Mouse (Mus musculus) right cerebral cortex, adult 2 months (tissue): Measurements from ENCODE around the gene Pde4d.
"Not testable (repeated sequence)": the region's sequence is repeated elsewhere in the genome, so short reads cannot be mapped to it uniquely, and the experiment has no call there.

ENCODE experiments used
- DNase-seq, 2 experiments: peaks; one replicate each; pipeline ENCODE4 v3.0.0; 2021 to 2022; ENCODE audit warnings: low spot score in 2 of 2

The Pde4d gene

DNA sequence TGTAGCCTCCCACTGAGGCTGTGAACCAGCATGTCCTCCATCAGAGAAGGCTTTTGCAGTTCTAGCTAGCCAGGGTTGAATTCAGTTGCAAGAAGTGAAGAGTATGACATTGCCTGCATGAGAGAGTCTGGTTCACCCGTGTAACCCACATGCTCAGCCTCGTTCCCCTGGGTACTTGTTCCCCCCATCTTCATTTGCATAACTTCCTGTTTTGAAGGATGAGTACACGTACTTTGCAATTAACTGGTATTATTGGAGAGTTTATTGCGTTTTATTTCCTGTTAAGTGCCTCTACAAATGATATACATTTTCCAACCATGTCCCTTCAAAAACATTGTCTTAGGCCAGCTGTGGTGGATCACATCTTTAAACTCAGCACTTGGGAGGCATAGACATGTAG lies 237.1 kb downstream of the Pde4d start:
- DNase-seq = no peak

DNA sequence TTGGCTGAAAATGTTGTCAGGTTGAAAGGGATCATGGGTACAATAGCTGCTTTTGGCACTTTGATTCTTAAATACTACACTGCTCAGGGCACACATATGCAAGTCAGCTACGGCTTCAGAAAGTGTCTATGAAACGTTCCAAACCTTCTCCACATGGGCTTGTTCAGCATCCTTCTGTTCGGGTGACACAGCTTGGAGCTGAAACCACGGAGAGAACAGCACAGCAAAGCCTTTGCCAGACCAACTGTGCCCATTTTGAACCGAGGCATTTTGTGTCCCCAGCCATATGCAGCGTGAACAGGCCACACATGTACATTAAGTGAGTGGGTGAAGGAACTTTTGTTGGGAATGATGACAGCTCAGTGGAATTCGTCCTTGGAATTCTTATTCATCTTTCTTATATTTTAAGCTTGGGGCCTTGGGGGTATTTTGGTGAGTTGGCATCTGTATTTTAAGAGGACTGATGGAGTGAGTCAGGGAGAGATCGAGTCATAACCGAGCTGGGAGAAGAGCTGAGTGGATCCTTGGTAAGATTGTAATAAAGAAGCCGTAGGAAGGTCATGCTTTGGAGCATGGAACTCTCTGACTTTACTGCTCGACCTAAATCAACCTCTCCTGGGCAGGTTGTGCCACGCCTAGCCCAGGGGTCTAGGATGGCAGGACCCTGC lies 243.3 kb downstream of the Pde4d start:
- peak; percentile 16 to 19 for DNase-seq

DNA sequence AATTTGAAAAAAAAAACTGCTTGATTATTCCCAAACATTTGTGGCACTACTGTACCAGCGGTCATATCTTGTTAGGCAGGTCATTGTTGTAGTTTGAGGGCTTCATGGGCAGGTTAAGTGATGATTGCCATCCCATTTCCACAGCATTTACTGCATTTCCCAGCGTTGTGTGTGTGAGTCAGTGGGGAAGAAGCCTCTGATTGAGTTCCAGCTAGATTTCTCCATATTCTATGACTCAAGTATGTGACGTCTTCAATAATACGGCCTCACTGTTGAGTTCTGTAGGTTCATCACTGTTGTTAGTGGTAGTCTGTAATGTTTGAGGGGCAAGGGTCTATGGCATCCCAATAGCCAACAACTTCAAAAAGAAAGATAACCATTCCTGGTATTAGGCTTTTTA lies 255.7 kb downstream of the Pde4d start:
- DNase-seq = no peak

DNA sequence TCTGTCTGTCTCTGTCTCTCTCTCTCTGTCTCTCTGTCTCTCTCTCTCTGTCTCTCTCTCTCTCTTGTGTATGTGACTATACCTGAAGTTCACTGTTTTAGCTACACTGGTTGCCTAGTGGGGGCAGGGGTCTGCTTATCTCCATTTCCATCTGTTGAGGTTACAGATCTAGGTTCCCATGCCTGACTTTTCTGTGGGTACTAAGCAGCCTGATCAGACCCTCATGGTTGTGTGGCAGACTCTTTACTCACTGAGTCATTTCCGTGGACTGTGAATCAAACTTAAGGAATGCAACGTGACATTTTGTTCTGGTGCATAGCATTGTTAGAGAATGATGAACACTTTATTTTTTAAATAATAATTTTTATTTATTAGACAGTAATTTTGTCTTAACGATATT lies 264.3 kb downstream of the Pde4d start:
- DNase-seq = no peak

DNA sequence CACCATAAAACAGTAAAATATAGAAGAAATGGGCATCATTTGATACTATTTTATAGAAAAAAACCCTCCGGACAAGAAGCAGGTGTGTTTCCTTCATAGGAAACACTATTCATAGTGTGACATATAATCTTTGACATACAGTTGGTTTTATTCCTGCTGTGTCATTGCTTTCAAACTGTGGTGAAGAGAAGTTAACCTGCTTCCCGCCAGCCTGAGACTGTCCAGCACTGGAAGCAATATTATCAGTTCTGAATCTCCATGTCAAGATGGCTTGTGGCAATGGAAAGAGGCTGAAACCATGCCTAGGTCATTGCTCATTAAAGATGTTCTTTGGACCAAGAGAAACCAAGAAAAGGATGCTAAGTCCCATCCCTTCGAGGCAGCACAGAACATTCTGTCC lies 265.3 kb downstream of the Pde4d start:
- no peak for DNase-seq

DNA sequence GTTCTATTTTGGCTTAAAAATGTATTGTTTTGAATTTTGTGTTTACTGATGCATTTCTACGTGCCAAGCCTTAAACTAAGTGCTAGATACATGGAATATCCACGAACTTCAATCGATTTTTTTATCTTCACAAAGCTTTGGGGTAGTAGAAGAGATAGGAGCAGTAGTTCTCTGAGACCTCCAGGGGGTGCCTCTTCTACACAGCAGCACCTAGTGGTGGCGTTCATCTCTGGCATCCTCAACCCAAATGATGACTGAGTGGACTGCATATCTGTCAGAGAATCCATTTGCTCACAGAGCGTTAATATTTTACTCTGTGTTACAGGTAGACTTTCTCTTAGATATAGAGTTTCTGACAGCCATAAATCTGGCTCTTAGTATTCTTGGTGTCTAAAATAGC lies 272.5 kb downstream of the Pde4d start:
- no peak for DNase-seq

DNA sequence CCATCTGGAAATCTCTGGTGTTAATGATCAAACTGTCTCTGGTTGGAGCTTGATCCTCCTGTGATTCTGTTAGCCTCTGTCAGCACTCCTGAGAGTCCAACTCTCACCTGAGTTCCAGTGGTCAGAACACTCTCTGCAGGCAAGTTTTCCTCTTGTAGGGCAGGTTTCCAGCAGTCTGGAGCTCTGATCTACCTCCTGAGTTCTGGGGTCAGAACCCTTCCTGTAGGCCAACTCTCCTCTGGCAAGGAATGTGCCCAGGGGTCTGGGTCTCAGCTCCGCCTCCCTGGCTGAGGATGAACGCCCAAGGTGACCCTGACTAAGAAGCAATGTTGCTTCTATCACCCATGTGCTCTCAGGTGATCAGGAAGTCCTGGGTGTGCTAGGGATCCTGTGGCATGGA lies 284.6 kb downstream of the Pde4d start:
- not testable (repeated sequence) for DNase-seq

DNA sequence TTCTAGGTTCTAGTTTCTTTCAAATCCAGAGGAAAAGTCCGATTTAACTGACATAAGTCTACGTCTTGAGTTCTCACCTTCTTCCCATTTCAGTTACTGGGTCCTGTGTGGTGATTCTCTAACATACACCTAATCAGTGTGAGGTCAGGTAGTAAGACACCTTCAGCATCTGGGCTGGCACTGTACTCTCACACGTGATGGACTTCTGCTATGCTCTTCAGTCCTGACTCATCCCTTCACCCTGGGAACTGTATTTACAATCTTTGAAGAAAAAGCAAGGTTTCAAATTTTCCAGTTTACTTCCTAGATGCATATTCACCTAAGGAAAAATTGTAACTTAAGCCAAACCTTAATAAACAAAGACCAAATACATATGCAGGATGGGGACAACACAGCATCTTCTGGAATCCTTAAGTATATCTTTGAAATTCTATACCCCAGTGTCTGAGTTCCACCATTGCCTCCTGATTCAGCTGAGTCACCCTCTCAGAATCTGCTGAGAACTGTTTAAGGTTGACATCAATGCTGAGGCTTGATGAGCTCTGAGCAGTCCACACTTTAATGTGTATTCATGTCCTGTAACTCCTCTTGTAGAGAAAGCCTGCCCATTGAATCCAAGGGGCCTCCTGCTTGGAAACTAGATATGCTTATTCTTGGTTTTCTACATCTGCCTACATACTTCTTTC lies 301.6 kb downstream of the Pde4d start:
- no peak for DNase-seq

DNA sequence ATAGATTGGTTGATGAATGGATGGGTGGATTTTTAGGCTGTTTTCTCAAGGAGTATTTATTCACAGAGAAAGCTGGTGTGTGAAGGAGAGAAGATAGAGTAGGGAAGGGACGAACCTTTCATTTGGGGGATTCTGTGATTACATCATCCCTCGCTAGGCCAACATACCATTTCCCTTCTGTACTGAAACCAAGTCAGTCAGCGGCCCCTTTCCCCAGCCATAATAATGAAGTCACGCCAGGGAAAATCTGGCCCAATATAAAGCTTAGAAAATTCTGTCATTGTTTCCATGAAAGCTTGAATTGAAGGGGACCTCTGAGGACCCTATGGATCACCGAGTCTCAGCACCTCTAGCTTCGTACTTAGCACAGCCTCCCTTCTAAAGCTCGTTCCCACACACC lies 307.7 kb downstream of the Pde4d start:
- DNase-seq = no peak

DNA sequence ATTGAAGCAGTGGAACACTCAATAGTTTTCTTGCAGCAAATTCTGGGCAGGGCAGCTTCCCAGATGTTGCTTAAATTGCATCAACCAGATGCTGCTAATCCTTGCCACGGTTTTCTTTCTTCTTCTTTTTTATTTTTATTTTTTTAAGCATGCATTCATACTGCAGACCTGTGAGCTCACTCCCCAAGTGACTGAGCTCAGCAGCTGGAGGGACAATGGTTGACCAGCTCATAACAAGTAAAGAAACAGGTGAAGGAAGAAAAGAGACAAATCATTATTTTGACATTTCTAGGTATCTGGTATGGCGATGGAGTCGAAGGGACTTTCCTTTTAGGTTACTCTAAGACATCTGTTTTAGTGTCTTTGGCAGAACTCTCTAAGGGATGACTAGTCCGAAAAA lies 308.6 kb downstream of the Pde4d start:
- DNase-seq = no peak

DNA sequence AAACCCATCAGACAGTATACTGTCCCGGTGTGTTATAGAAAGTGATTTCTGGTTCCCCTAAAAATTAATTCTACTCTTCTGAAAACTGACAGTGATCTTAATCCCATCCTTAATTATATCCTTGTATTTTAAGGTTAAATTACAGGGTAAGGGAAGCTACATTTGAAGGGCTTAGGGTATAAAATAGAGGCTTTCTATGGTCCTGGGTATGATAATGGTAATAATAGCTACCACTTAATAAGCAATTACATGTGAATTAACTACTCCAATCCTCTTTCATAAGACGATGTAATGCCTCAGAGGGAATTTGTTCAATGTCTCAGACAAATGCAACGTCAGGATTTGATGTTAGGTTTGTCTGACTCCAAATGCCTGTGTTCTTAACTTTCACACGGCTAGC lies 309.4 kb downstream of the Pde4d start:
- DNase-seq = no peak

DNA sequence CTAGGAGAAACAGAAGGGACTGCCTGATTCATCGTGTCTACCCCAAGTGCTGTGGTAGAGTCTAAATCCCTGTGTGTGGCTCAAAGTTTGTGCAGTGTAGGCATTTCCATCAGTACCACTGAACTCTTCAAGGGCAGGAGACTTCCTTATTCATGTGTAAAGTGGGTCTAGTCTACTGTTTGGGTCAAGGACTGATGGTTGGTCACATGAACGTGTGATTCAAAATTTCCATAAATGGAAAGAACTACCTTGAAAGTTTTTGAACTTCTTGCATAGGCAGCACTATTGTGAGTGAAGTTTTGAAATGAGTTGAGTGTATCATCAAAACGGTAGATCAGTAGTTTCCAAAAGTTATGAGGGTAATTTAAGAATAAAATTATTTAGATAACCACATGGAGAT lies 313.5 kb downstream of the Pde4d start:
- no peak for DNase-seq

DNA sequence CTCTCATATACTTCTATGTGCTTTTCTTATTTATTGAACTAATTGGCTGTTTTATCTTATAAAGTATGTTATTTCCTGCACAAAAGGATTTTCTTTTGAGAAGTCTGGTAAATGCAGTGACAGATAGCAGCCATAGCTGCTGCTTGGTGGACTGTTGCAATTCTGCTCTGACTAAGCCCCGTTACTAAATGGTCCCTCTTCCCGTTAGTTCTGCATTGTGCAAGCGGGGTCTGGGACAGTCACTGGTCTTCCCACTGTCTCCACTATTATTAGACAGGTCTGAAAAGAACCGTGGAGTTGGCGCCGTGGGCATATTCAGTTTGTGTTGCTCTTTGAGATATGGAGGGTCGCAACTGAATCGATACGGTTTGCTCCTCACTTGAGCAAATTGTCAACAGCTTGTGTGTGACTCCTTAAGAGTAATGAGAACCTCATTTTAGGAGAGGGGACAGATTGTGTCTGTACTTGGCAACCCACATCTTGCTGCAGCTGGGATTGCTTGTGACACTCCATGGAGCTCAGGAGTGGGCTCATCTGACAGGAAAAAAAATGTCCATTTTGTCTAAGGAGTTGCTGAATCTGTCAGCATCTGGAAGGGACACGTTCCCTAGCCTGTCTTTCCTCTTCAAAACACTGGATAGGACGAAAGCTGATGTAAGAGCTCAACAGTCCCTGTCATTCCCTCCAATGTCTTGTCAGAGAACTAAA lies 316.4 kb downstream of the Pde4d start:
- peak; percentile 9 to 12 for DNase-seq

DNA sequence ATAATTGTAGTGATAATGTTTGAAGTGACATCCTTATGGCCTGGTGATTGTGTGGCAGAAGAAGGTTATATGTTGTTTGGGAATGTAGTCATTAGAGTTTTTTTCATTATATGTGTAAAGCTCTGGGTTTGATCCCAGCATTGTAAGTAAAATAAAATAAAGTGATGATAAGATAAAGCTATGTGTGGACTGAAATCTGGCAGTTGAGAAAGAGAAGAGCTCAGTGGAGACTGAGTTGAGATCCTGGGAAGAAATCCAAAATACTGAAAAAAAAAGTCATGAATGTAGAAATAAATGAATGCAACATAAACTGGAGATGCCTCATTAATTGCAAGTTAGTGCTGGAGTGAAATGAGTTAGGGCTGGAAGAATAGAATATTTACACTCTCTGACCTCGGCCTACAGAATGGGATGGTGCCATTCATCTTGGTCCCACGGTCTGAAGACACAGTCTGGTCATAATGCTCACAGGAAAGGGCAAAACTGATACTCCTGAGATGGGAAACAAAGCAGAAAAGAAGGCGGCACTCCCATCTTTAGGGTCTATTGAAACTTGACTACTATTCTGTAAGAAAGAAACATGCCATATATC lies 319.8 kb downstream of the Pde4d start:
- no peak for DNase-seq

DNA sequence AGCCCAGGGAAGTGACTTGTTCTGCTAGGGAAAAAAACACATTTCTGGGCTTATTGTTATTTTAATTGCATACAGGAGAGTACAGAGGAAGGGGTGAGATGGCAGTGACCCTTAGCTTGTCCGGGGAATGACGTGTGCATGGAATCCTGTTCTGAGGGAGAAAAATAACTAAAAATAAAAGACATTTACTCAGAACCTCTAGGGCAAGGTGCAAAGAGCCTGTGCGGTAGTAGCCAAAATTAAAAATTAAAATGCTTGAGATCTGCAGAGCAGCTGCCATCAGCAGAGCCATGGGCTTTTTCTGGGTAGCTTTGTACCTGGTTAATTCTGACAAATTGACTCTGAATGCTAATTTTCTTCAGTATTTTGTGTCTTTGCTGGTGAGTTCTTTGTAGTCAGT lies 322.6 kb downstream of the Pde4d start:
- no peak for DNase-seq

DNA sequence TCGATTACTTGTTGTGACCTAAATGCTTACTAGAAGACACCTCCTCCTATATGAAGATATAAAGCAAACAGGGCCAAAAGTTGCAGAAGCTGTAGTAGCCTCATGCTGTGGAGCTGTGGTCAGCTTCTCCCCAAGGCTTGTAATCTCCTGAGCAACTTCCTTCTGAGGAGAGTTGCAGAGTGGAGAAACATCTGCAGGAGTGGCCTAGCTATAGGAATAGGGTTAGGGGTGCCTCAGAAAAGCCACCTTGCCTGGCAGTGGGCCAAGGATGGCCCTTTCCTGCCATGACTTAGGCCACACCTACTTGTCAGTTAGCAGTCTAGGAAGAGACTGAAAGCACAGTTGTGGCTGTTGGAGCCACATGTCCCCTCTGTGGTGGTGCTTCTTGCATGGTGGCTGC lies 325.2 kb downstream of the Pde4d start:
- DNase-seq = no peak

DNA sequence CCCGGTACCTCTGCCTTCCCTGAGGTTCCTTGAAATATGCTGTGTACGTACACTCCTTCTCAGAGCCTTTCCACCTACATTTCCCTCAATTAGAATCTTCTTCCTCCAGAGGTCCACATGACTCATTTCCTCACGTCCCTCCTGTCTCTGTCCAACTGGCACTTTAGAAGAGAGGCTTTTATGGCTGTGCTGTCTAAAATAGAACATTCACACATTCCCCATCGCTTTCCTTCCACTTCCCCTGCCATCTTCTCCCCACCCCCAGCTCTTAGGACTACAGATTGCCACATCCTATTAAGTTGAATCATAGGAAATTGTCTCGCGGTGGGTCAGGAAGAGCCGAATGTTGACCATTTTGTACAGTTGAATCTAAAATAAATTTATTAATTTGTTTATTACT lies 326.1 kb downstream of the Pde4d start:
- DNase-seq = peak; percentile 28 to 42

DNA sequence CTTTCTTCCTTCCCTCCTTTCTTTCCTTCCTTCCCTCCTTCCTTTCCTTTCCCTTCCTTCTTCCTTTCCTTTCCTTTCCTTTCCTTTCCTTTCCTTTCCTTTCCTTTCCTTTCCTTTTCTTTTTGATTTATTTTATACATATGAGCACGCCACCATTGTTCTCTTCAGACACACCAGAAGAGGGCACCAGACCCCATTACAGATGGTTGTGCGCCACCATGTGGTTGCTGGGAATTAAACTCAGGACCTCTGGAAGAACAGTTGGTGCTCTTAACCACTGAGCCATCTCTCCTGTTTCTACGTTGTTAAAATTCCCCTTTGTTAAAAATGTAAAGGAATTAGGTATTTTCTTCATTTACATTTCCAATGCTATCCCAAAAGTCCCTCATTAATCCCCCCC lies 347.9 kb downstream of the Pde4d start:
- not testable (repeated sequence) for DNase-seq

DNA sequence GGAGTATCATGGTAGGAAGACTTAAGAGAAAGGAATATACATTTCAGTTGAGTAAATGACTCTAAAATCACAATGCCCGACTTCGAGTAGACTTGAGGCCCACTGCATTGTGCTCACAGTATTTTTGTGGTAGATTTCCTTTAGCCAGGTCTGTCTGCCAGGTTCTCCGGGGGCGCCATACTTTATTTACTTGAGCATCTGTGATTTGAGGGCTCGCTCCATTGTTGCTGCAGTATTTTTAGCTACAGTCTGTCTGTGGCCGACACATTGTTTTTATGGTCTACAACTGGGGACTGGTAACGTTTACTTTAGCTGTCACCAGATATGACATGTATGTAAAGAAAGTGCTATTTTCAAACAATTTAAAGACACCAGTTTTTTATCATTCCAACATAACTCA lies 359.4 kb downstream of the Pde4d start:
- no peak for DNase-seq

DNA sequence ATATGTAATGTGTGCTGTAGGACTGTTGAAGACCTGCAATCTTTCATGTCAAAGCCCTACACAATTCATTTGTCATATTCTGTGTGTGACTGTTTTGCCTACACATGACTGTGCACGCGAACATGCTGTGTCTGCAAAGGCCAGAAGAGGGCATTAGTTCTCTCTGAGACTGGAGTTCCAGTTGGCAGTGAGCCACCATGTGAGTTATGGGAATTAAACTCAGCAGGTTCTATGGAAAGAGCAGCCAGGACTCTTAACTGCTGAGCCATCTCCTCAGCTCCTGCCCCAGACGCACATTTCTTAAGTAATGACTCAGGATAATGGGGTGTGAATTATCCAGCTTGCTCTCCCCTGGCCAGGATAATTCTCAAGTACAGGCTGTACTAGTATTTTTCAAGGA lies 363.2 kb downstream of the Pde4d start:
- DNase-seq = peak; percentile 9 to 18

DNA sequence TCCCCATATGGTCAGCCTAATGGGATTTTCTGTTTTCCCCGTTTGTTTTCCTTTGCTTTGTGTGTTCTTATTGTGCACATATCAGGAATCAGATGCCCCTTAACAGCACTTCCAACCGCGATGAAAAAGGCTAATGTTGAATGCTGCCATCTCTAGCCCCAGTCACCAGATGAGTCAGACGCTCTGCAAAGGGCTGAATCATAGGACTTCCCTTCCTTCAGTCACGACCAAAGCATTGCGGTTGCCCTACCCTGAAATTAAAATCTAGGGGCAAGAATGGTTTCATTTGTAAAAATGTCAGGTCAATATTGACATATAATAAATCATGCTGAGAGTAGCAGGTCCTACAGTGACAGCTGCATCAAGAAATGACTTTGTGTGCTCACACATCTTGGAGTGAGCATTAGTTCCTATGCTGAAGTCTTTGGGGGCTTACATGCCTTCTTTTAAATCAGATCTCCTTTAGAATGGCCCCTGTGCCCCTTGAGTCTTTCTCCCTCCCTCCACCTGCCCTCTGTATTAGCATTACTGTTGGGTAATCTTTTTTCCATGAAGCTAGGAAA lies 370.2 kb downstream of the Pde4d start:
- no peak for DNase-seq

DNA sequence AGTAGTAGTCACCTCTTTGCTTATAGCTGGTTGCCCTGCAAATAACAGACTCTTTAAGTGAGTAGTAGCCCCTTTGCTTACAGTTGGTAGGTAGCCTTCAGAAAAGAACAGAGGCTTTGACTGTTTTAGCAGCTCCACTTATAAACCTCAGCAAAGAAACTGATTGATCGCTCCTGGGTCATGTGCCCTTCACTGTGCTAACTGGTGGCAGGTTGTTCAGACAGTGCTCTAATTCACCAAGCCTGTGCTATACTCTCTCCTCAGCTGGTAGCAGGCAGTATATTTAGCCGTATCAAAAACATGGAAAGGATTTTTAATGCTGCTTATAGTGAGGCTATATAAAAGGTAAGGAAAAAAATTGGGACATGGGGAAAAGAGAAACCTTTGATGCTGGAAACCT lies 370.7 kb downstream of the Pde4d start:
- no peak for DNase-seq
